Mouse (Mus musculus) cerebellum, adult 11-12 months (tissue): ENCODE measurements around the gene Rhpn2.

Source experiments
- DNase-seq: peaks from one replicate; pipeline ENCODE4 v3.0.0; 2022

Gene Rhpn2

DNA sequence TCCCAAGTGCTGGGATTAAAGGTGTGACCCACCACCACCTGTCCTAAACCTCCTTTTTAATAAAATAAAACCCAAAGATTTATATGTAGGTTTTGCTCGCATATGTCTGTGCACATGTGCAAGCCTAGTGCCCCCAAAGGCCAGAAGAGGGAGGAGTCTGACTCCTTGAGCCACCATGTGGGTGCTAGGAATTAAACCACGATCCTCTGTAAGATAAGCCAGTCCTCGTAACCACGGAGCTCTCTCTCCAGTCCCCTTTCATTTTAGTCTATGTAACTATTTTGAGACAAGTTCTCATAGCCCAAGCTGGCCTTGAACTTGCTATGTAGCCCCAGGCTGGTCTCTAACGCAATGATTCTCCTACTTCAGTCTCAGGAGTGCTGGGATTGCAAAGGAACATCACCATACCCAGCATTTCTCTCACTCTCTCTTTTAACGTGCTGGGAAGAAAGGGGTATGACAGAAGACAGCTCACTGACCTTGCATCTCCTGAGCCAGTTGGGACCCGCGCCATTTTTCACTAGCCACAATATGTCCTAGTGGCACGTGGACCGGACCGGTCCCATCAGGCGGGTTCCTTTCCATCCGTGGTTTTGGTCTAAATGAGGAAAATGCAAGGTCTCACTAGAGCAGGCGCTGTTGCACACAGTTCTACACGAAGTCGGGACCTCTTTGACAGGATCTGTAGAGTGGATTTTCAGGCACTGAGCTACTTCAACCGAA, 61.9 kb downstream of the Rhpn2 start:
- DNase-seq, result peak; percentile 53

DNA sequence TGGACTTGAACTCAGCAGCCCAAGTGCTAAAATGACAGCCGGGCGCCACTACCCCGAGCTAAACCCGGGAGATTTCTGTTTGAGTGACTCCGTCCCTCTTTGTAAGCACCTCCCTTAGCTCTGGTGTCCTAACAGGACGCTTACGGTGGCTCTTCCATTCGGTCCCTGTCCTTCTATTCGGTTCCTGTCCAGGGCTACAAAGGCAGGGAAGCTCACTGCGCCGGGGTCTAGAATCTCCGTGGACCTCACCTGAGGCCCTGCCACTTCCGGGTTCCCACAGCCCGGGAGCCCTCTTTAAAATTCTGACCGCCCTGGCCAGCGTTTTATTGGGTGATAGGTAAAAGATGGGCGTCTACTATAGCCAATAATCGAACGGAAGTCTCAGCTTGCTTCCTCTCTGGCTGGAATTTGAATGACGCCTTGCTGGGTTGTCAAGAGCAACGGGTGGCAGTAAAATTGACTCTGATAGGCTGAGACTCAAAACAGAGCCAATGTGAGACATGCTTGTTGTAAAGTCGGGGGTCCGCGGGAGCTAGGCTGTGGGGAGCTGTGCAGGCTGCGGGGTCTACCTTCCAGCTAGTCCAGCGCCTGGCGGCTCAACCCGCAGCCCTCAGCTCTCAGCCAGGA, 62.7 kb downstream of the Rhpn2 start, which contains the start of the genes Faap24 and Cep89:
Gene Faap24, minus strand, starts transcription at position 295 of the 627 bp plus-strand sequence.
Gene Cep89, plus strand, starts transcription at position 494 of the 627 bp plus-strand sequence.
- peak; percentile 96 for DNase-seq

DNA sequence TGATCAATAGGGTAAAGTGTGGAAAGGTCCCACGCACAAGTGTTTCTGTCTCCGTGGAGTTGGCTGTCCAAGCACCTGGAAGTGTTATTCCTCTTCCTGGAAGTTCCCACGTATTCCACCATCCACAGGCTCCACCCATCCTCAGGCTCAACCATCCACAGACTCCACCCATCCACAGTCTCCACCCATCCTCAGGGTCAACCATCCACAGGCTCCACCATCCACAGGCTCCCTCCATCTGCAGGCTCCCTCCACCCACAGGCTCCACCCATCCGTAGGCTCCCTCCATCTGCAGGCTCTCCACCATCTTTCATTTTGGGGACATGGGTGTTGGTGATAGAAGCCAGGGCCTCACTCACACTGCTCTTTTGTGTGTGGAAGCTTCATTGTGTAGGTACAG, 67.2 kb downstream of the Rhpn2 start:
- no peak for DNase-seq

DNA sequence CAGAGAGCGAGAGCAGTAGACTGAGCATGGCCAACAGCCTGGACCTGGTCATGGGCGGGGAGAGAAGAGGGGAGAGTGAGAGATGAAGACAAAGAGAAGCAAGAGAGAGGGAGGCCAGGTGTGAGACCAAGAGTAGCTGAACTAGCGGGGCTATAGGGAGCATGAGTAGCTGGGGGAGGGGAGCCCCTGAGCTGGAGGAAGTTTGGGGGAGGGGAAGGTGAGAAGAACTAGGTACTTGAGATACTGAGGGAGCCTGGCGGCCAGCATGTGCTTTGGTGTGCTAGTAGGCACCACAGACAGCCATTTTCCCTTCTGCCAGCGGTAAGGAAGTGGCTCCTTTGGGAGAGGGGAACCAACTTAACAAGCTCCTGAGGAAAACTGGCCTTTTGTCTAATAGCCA, 81.3 kb downstream of the Rhpn2 start:
- no peak for DNase-seq

DNA sequence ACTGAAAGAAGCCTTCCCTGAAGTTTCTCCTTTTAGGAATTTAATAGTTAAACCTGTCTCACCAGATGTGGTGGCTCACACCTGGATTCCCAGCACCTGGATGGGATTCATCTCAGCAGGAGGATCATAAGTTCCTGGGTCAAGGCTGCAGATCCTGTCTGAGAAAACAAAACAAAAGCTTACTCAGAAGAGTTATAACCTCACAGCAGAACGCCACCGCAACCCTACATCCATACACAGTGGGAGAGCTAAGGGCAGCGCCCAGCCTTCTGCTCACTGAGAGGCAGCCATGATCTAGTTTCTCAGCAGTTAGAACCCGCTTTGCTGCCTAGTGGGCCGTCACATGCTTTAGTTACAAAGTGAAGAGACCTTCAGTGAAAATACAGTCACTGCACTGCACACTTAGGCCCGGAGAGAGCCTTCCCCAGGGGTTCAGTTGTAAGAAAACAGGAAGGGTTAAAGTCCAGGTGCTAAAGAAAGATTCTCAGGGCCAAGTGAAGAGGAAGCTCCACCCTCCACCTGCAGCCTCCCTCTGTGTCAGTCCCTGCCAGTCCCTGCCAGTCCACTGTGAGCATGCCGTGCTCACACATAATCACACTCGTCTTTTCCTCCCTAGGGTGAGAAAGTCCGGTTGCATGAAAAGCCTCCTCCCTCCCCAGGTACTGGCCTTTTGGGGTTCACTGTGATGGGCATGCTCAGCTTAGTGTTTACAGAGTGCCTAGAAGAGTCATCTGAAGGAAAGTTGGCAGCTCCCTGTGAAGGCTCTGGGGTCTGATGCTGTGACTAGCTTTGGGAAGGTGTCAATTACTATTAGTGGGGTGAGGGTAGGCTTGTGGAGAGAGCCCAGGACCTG, 82.1 kb downstream of the Rhpn2 start:
- DNase-seq, result no peak

DNA sequence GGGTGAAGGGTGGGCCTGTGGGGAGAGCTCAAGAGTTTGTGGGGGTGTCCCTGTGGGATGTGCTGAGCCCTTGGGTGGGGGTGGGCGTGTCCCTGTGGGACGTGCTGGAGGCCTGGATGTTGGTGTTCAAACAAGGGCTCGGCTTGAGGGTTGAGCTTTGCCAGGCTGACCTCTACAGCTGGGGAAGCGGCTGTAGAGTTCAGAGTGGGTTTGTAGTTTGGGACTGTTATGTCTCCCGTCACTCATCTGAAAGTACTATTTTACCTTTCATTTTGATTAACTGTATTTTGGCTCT, 82.6 kb downstream of the Rhpn2 start:
- DNase-seq, result no peak

DNA sequence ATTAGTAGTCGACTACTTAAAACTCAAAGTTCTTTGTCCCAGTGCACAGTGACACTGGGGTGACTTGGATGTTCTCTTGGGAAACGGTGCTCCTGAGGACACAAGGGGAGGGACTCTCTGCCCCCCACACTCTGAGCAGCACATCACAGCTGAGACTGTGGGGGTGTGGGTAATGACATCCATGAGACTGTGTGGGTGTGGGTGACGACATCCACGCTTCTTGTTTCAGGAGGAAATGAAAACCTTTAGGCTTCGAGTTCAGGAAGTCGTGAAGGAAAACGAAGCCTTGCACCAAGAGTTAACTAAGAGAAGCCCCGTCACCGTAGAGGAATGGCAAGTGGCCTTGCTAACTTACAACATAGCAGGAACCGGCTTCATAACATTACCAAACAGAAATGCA, 89.1 kb downstream of the Rhpn2 start:
- no peak for DNase-seq

DNA sequence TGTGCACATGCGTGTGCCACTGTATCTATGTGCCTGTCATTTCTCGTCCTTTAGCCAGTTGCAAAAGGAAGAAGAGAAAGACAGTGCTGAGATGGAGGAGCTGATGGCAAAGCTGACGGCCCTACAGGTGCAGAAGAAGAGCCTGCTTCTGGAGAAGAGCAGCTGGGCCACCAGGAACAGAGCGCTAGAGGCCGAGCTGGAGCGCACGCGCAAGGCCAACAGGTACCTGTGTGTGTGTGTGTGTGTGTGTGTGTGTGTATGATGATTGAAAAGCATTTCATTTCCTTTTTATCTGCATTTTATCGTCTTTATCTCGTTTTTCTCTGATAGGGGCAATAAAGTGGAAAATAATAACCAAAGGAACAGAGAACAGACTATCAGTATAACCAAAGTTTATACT, 94.2 kb downstream of the Rhpn2 start:
- DNase-seq, result no peak

DNA sequence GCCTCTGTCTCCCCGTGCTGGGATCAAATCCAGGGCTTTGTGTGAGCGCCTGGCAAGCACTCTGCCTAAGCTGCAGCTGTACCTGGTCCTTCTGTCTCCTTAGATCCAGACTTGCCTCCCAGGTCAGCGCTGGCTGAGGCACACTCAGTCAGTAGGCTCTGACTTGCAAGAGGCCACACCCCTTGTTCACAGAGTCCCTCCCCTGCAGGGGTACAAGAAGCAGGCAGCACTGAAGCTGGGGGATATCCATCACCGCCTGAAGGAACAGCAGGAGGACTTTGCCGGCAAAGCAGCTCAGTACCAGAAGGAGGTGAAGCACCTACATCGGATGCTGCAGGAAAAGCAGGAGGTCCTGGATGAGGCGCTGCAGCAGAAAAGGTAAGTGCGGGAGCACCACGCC, 101.3 kb downstream of the Rhpn2 start:
- no peak for DNase-seq
